Mouse (Mus musculus) ovary, adult 10 weeks (tissue): ENCODE results near the gene Ccnl1. TPM values are rescaled to one million over a fixed set of nuclear protein-coding genes. Genes with fewer than 3 reads are reported as not detected.

Experiments
- polyA plus RNA-seq: library from polyadenylated mRNA; stranded (reverse); fragments of 350-450 nt; fragmentation: Illumina TruSeq; extraction: RNeasy Lipid Tissue Mini Kit (QIAGEN cat#74804); gene quantifications from one replicate; pipeline ENCODE4 v1.2.3, GENCODE M21; 2014

Gene Ccnl1
- polyA plus RNA-seq = 175 TPM

DNA sequence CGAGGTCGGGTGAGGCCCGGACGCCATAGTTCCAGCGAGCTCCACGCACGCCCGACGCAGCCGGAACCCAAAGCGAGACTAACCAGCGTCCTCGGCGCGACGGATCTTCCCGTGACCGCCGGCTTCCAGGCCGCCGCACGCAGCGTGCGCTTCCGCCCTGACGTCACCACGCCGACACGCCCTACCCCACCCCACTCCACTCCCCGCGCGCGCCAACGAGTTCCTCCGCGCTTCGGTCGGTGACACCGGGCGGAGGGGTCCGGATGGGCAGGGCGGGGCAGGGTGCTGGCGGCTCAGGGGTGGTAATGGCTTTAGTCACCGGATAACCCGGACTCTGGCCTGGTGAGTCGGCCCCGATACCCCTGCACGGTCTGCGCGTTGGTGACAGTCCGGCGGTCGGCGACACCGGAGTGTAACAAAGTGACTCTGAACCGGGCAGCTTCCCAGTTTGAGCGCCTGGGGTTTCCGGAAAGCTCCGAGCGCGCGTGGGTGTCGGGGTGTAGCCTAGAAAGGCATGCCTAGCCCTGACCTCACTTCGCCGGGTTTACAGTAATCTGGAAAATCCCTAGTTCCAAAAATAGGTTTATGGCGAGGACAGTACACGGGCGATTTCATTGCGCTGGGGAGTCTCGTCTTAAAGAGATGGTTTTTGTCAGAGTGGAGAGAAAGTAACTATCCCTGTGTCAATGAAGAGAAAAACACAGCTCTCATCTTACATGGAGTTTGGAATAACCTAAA is at the start of gene Ccnl1:
Gene Ccnl1 (minus strand): TSS at position 148 of the 738 bp plus-strand sequence.

